Mouse (Mus musculus) adrenal gland, adult 18-20 months (tissue): ENCODE measurements around the gene Yod1. TPM values are rescaled to one million over a fixed set of nuclear protein-coding genes. Genes with fewer than 3 reads are reported as not detected.

Experiments used
- DNase-seq, 2 experiments: peaks; one replicate each; pipeline ENCODE4 v3.0.0; 2021 to 2022; ENCODE audit warnings: low spot score in 2 of 2
- total RNA-seq, 2 experiments: library from RNA; stranded (reverse); gene quantifications; 1 replicate in 1 of 2; 2 replicates in 1 of 2; pipeline ENCODE4 v1.2.3; 2021

The Yod1 gene
- total RNA-seq, 2 experiments from 2014 or later, result 9.9 to 10.5 TPM

- DNase-seq, result peak in 1 of 2 experiments; percentile 37
Measured at GRCm38 (mm10) chr1:130731741-130732337, 14.7 kb downstream of the Yod1 start, which contains the start of gene AA986860. AA986860 (plus strand) TSS chr1:130731976.

DNA sequence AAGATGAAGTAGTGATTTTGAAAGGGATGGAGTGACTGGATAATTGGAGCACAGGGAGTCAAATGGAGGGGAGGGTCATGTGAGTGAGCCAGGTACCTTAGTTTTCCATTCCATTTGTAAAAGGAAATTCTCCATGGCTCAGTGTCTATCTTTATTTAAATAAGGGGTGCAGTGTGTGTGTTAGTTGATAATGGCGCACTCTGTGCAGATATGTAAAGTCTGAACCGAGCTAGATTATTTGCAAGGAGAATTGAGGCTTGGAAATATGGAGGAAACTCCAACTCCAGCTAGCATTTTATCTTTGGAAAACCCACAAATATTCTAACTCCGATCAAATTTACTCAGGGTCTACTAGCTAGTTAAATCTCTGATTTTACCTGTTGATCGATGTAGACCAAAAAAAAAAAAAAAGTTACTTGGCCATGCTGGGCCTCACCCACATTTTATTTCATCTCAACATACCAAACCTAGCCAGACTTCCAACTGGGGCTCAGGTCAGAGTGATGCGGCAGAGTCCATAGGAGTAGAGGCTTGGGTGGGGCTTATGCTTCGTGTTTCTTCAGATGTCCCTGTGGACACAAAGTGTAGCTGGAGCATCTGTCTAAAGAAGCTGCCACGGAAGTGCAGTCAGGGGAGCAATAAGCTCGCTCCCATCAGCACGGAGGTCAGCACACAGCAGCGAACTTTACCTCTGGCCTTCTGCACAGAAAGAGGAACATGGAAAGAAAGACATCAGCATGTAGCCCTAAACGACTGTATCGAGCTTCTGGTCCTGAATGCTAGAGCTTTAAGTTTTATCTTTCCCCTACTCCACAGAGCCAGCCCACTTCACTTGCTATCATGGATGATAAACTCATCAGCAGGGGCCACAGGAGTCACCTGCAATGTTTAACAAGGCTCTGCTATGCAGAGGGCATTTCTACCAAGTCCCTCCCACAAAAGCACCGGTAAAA is 15.9 kb downstream of the Yod1 start:
- DNase-seq, result no peak

DNA sequence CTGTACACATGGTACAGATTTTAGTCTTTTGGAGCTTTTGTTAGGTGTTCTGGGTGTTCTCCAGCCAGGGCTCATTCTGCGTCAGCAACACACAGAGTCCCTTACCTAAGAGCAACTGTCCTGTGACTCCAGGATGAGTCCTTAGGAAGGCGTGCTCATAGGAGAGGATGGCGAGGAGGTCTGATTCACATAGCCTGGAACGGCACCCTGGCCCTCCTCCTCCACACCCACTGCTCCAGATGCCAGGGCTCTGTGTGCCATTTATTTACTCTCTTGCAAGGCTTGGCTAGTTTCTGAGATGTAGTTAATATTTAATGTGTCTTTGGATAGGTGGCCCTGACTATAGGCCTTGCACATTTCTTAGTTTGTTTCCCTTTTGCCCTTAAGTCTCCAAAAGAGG is 16.5 kb downstream of the Yod1 start:
- no peak for DNase-seq

GRCm38 (mm10) chr1:130734452-130734851 is 17.3 kb downstream of the Yod1 start:
- DNase-seq, result no peak

GRCm38 (mm10) chr1:130734852-130735251 is 17.7 kb downstream of the Yod1 start:
- DNase-seq, result no peak

DNA sequence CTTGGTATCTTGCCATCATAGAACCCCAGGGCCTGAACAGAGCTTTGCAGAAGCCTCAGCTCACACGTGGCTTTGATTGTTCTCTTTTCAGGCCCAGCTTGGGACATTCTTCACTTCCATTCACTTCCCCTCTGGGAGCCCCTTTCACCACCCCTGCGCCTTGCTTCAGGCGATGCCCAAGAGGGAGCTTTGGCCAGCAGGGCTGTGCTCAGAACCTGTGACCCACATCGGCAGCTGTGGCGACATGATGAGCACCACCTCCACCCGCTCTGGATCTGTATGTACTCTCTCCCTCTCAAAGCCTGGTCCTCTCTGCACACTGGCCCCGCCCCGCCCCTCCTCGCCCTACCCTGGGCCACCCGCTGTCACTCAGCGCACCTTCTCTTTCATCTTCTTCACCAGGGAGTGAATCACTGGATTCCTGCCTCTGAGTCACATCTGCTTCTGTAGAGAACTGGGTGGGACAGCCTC is 20.3 kb downstream of the Yod1 start:
- DNase-seq, result no peak

DNA sequence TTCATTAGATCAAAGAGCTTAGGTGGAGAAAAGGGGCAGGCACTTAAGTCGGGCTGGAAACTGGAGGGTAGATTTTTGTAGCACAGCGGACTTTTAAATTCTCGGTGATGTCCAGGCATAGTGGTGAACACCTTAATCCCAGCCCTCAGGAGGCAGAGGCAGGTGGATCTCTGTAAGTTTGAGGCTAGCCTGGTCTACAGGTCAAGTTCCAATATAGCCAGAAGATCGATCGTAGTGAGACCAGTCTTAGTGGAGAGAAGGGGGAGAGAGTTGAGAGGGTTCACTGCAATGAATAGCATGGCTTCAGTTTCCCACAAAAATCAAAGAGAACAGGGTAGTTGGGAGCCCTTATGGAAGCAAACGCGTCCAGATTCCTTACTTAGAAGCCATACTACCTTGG is 20.8 kb downstream of the Yod1 start:
- DNase-seq, result no peak

DNA sequence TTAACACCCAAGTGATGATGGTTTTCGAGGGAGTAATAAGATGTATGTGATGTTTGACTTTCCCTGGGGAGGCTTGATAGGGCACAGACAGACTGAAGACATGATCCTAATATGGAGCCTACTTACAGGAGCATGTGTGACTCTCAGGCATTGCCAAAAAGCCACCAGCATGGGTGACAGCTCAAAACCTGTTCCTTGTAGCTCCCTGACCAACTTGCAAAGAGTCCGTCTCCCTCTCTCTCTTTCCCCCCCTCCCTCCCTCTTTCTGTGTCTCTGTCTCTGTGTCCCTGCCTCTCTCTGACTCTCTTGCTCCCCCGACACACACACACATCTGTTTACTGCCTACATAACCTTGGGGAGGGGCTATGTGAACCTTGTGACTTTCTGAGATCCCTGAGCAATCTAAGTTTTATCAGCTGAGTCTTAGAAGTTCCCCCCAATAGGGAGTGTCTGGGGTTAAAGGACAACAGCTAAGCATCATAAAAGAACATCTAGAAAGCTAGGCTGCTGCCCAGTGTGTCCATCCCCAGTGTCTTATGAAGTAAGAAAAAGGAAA is 21.5 kb downstream of the Yod1 start:
- no peak for DNase-seq

DNA sequence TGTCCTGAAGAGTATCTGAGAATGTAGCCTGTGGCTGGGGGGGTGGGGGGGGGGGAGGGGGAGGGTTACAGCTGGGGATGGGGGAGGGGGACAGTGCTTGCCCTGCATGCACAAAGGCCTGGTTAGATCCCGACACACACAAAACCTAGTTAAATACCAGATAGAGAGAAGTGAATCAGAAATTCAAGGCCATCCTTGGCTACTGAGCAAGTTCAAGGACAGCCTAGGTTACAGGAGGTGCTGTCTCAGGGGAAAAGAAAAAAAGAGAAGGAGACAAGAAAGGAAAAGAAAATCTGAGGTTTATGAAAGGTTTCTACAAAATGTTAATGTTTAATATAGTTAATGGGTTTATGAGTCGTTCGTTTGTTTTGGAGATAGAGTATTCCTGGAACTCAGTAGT is 22.5 kb downstream of the Yod1 start:
- DNase-seq, result no peak

- no peak for DNase-seq
Measured at GRCm38 (mm10) chr1:130740227-130740648, 23.1 kb downstream of the Yod1 start.

GRCm38 (mm10) chr1:130740781-130741720 is 23.9 kb downstream of the Yod1 start:
- no peak for DNase-seq

GRCm38 (mm10) chr1:130742201-130742600 is 25.1 kb downstream of the Yod1 start:
- no peak for DNase-seq

DNA sequence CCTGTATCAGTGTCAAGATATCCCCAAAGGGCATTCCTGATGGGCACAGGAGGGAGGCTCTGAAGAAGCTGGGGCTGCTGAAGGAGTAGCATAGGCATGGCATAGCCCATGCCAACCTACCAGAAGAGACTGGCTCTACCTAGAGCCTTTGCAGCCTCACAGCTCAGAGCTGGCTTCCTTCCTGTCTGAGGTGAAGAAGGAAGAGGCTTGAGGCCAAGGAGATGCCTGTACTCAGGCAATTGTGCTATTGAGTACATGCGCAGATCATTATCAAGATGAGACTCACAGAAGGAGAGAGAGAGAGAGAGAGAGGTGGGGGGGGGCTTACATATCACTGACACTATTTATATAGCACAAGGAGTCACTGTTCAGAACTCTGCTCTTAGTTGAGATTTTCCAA is 26.6 kb downstream of the Yod1 start:
- no peak for DNase-seq

GRCm38 (mm10) chr1:130744217-130744616 is 27.1 kb downstream of the Yod1 start:
- no peak for DNase-seq

GRCm38 (mm10) chr1:130744961-130745360 is 27.8 kb downstream of the Yod1 start:
- no peak for DNase-seq

- DNase-seq, result no peak
Measured at GRCm38 (mm10) chr1:130745591-130745990, 28.5 kb downstream of the Yod1 start.

DNA sequence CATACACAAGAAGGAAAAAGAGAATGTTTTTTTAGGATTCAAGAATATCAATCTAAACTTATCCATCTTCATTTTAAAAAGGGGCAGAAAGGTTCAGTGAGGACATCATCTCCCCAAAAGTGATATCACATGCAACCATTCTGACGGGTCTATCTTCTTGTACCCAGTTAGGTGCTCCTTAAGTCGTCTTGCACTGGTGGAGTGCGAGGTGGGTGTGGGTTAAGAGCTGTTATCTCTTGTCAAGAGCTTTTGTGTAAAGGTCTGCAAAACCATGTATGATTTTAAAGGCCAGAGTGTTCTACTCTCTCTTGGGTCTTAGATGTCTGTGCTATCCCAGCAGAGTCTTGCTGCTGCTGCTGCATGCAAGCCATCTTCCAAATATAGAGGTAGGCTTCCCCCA is 29.7 kb downstream of the Yod1 start:
- DNase-seq, result no peak

DNA sequence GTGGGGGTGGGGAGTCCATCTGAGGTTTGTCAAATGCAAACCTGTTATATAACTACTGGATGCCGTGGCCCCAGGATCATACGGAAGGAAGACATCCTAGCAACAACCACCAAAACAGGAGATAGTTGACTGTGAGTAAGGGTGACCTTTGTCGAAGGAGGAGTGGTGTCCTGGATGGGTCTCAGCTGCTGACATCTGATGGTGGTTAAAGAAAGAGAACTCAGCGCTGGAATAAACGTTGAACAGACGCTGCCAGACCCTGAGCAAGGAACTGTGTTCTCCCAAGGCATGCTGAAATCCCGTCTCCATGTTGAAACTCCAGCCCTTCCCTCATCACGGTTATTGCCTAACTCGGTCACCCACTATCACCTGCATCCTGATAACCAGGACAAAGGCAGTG is 42.6 kb downstream of the Yod1 start:
- no peak for DNase-seq

GRCm38 (mm10) chr1:130761597-130761996 is 44.5 kb downstream of the Yod1 start:
- no peak for DNase-seq

GRCm38 (mm10) chr1:130762045-130762760 is 45.1 kb downstream of the Yod1 start:
- no peak for DNase-seq
